Mouse (Mus musculus) left cerebral cortex, adult 2 months (tissue): ENCODE measurements at regions not wholly inside any gene's neighbourhood (a gene's known extent, or its start where the extent isn't known, plus 50 kb on each side); places are given as distances from the start of the nearest gene placed in this dataset.

ENCODE experiments used
- DNase-seq, 2 experiments: peaks; one replicate each; pipeline ENCODE4 v3.0.0; 2021 to 2022; ENCODE audit warnings: low spot score in 2 of 2, mixed read lengths in 1 of 2; ENCODE audit errors: extremely low spot score in 1 of 2
- H3K27ac ChIP-seq: fragments of 200-600 bp; 2 replicates; pipeline ENCODE4 v1.8.1; 2022
- H3K4me3 ChIP-seq: fragments of 200-600 bp; 2 replicates; pipeline ENCODE4 v1.8.1; 2022
- CTCF ChIP-seq: fragments of 200-600 bp; IDR thresholded peaks from 2 replicates; pipeline ENCODE4 v1.8.1; 2022; ENCODE audit warnings: antibody characterized with exemption, mild to moderate bottlenecking, moderate library complexity
- intact Hi-C: fragments of 180-260 bp; cut with DNase I; formaldehyde crosslinking; loops from one replicate; pipeline ENCODE4 v1.15.1; 2025

GRCm38 (mm10) chr13:60273331-60273730, 96.2 kb upstream of the Gas1 start:
- TF ChIP-seq CTCF, result no peak
- intact Hi-C loops, result no loop called here
- no peak for DNase-seq
- Histone ChIP-seq H3K27ac (no peak overlapping the region), H3K4me3 (no peak overlapping the region)

GRCm38 (mm10) chr13:60282543-60283251, 105.5 kb upstream of the Gas1 start:
- H3K4me3 ChIP-seq, result no peak overlapping the region
- DNase-seq, result no peak
- no peak for TF ChIP-seq CTCF
- no peak overlapping the region for H3K27ac ChIP-seq
- intact Hi-C loops, result no loop called here

GRCm38 (mm10) chr13:60286525-60287224, 109.5 kb upstream of the Gas1 start:
- Histone ChIP-seq H3K4me3 (no peak overlapping the region), H3K27ac (no peak overlapping the region)
- no peak for DNase-seq
- intact Hi-C loops, result no loop called here
- no peak for TF ChIP-seq CTCF

- intact Hi-C loops, result no loop called here
Measured at GRCm38 (mm10) chr13:60289650-60290049, 112.5 kb upstream of the Gas1 start.

GRCm38 (mm10) chr13:60290820-60291219, 113.7 kb upstream of the Gas1 start:
- Histone ChIP-seq H3K27ac (no peak overlapping the region), H3K4me3 (no peak overlapping the region)
- DNase-seq, result no peak
- intact Hi-C loops, result no loop called here
- TF ChIP-seq CTCF, result no peak

More at GRCm38 (mm10) chr13:60289650-60290049, 112.5 kb upstream of the Gas1 start:
- DNase-seq, result no peak
- no peak for TF ChIP-seq CTCF
- Histone ChIP-seq H3K27ac (no peak overlapping the region), H3K4me3 (no peak overlapping the region)

- H3K27ac ChIP-seq, result no peak overlapping the region
- TF ChIP-seq CTCF, result no peak
- no peak overlapping the region for H3K4me3 ChIP-seq
- intact Hi-C loops, result no loop called here
- DNase-seq, result no peak
Measured at GRCm38 (mm10) chr13:60291344-60291743, 114.2 kb upstream of the Gas1 start.

GRCm38 (mm10) chr13:60296201-60296895, 119.2 kb upstream of the Gas1 start:
- Histone ChIP-seq H3K4me3 (no peak overlapping the region), H3K27ac (no peak overlapping the region)
- no peak; the same call in none of the 2 replicates for TF ChIP-seq CTCF
- intact Hi-C loops, result no loop called here
- DNase-seq, result no peak

GRCm38 (mm10) chr13:60296896-60297275, 119.7 kb upstream of the Gas1 start:
- intact Hi-C loops, result no loop called here
- TF ChIP-seq CTCF, result no peak
- H3K27ac ChIP-seq, result no peak overlapping the region

GRCm38 (mm10) chr13:60298575-60298974, 121.4 kb upstream of the Gas1 start:
- no peak for DNase-seq
- intact Hi-C loops, result no loop called here
- no peak for TF ChIP-seq CTCF
- Histone ChIP-seq H3K27ac (no peak overlapping the region), H3K4me3 (no peak overlapping the region)

More at GRCm38 (mm10) chr13:60296896-60297275, 119.7 kb upstream of the Gas1 start:
- no peak for DNase-seq
- H3K4me3 ChIP-seq, result no peak overlapping the region

GRCm38 (mm10) chr13:60299076-60299475, 121.9 kb upstream of the Gas1 start:
- TF ChIP-seq CTCF, result no peak
- no peak for DNase-seq
- no peak overlapping the region for H3K4me3 ChIP-seq
- no peak overlapping the region for H3K27ac ChIP-seq
- intact Hi-C loops, result no loop called here

- H3K4me3 ChIP-seq, result no peak overlapping the region
- no peak for TF ChIP-seq CTCF
- no peak overlapping the region for H3K27ac ChIP-seq
- DNase-seq, result no peak
- intact Hi-C loops, result no loop called here
Measured at GRCm38 (mm10) chr13:60303561-60303960, 126.4 kb upstream of the Gas1 start.
